Mouse (Mus musculus): ENCODE measurements around the gene Prpf40a. TPM values are rescaled to one million over a fixed set of nuclear protein-coding genes. Genes with fewer than 3 reads are reported as not detected.

Gene Prpf40a
- total and polyA plus RNA-seq, 2 experiments from 2014 or later: 34.3 to 92.9 TPM

DNA sequence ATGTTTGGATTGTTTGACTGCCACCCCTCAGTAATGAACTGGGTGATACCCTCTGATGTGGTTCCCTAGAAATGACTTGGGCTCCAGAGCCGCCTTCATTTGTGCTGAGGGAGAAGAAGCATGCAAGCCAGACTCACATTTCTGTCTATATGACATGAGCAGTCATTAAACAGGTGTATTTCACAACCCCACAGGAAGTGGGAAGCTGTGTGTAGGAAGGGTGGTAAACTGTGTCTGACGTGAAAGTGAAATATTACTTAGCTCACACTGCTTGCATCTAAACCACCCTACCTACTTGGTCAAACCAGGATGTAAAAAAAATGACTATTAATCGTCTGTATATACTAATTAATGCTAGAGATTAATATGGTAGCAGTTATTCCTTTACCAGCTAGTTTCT is 102.3 kb downstream of the Prpf40a start:
- H3K36me3 ChIP-seq (ENCODE audit: insufficient read depth, low read length): no peaks in the 10 kb centered on the region
- no peaks in the 10 kb centered on the region for H3K4me1 ChIP-seq (ENCODE audit: insufficient read depth, low read length)
- TF ChIP-seq CTCF (IDR thresholded peaks at IDR 0.05): no peak
- H3K9ac ChIP-seq (replicated peaks; ENCODE audit: low read length, poor library complexity, severe bottlenecking): no peak overlapping the region
- H3K4me3 ChIP-seq (ENCODE audit: low read depth, low read length): no peak overlapping the region
- H3K9me3 ChIP-seq (ENCODE audit: low read length): no peaks in the 10 kb centered on the region
- WGBS: 91% methylated on average over 3 of the region's 3 CpGs
- no peak overlapping the region for H3K27ac ChIP-seq (ENCODE audit: low read depth, low read length)
- H3K4me2 ChIP-seq (ENCODE audit: low read depth, low read length, poor library complexity, severe bottlenecking): no peak overlapping the region
- DNase-seq (ENCODE audit: low spot score) (no peak), ATAC-seq (ENCODE audit: low FRiP score) (no peak)
- H3K27me3 ChIP-seq (ENCODE audit: insufficient read depth, low read length): no peaks in the 10 kb centered on the region

DNA sequence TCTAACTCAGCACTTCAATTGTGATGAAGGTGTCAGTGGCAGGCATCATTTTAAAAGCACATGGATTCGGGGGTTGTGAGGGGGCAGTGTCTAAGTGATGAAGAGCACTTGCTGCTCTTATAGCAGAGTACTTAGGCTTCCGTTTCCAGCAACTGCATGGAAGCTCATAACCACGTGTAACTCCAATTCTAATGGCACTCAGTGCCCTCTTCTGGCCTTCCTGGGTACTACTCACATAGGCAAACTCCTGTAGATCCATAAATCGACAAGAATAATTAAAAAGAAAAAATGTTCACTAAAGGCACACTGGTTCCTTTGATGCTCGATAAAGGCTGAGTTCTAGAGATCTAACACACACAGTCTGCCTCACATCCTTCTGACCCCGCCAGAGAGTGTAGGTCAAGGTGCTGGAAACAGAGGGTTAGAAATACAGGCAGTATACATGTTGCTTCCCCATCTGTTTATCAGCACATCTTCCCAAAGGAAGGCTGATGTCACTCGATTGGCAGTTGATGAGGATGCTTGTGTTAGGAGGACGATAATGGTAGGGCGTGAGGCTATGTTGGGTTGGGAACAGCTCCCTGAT is 105.4 kb downstream of the Prpf40a start:
- TF ChIP-seq CTCF (IDR thresholded peaks at IDR 0.05): peak; percentile 74
- no peak for ATAC-seq (ENCODE audit: low FRiP score)
- no peak overlapping the region for H3K4me3 ChIP-seq (ENCODE audit: low read depth, low read length)
- 63% methylated on average over 9 of the region's 9 CpGs for WGBS
- H3K4me1 ChIP-seq (ENCODE audit: insufficient read depth, low read length): no peaks in the 10 kb centered on the region
- H3K27ac ChIP-seq (ENCODE audit: low read depth, low read length): no peak overlapping the region
- H3K9me3 ChIP-seq (ENCODE audit: low read length): no peaks in the 10 kb centered on the region
- H3K36me3 ChIP-seq (ENCODE audit: insufficient read depth, low read length): no peaks in the 10 kb centered on the region
- no peak overlapping the region for H3K4me2 ChIP-seq (ENCODE audit: low read depth, low read length, poor library complexity, severe bottlenecking)
- DNase-seq (ENCODE audit: low spot score): peak; percentile 67
- H3K27me3 ChIP-seq (ENCODE audit: insufficient read depth, low read length): no peaks in the 10 kb centered on the region
- no peak overlapping the region for H3K9ac ChIP-seq (replicated peaks; ENCODE audit: low read length, poor library complexity, severe bottlenecking)

Other genes starting within 250 kb of the Prpf40a start
- 20.3 and 23.7 TPM in 2 replicates for gene Arl6ip6, start 442 bp upstream of the Prpf40a start, total RNA-seq (2014; rRNA removed)
- gene Arl6ip6, start 442 bp upstream of the Prpf40a start, polyA plus RNA-seq (2015; fragmentation: Nextera tagmentation; extraction: Ambion mirVana): 15.6 and 16.0 TPM in 2 replicates